Mouse (Mus musculus): ENCODE data around the gene Gm10273. TPM values are rescaled to one million over a fixed set of nuclear protein-coding genes. Genes with fewer than 3 reads are reported as not detected.

Gene Gm10273
- total and polyA plus RNA-seq, 3 experiments = 19.6 to 220 (median 29.6) TPM

GRCm38 (mm10) chr10:59402899-59403792 lies 7.7 kb downstream of the Gm10273 start, which contains the start of gene Pla2g12b:
Pla2g12b (plus strand) TSS chr10:59403660.
- no peak for TF ChIP-seq MAX (IDR thresholded peaks at IDR 0.05; ENCODE audit: low read length)
- no peak for TF ChIP-seq HCFC1 (IDR thresholded peaks at IDR 0.05; ENCODE audit: low read depth, low read length)
- TF ChIP-seq BHLHE40 (IDR thresholded peaks at IDR 0.05; ENCODE audit: low read depth, low read length) = no peak
- no peak for TF ChIP-seq ZC3H11A (IDR thresholded peaks at IDR 0.05; ENCODE audit: low read depth, low read length)
- TF ChIP-seq MAFK (IDR thresholded peaks at IDR 0.05; ENCODE audit: insufficient replicate concordance, low read length) = no peak
- no peak for TF ChIP-seq JUN (IDR thresholded peaks at IDR 0.05; ENCODE audit: insufficient read depth, low read depth, low read length)
- DNase-seq (ENCODE audit: extremely low read depth) = no peak
- Histone ChIP-seq H3K4me3 (replicated peaks in 1 of 3; ENCODE audit: low read depth in 2 of 3, low read length in 2 of 3, poor library complexity in 1 of 3) (no peak within 1 kb of the TSS), H3K9me3 (replicated peaks; ENCODE audit: low read length) (no peaks in the 10 kb centered on the region), H3K36me3 (replicated peaks in 1 of 2; ENCODE audit: control insufficient read depth in 1 of 2, insufficient read depth in 1 of 2, low read length in 1 of 2) (no peaks in the 10 kb centered on the region), H3K9ac (ENCODE audit: insufficient read depth, low read depth) (no peak within 1 kb of the TSS), H3K27me3 (replicated peaks) (no peaks in the 10 kb centered on the region), H3K79me2 (replicated peaks; ENCODE audit: control insufficient read depth, extremely low read depth, insufficient read depth, poor library complexity, severe bottlenecking) (no peaks in the 10 kb centered on the region), H3K27ac (ENCODE audit: insufficient read depth, low read depth) (no peak within 1 kb of the TSS), H3K4me1 (ENCODE audit: control insufficient read depth in 1 of 2, insufficient read depth in 2 of 2) (peaks cover 0 to 5% of the 10 kb centered on the region in 2 experiments; a peak in 2 of 4 replicates), H3K4me2 (ENCODE audit: insufficient read depth, low read depth, poor library complexity, severe bottlenecking) (no peak within 1 kb of the TSS)
- dilution Hi-C loops (cut with MboI; ENCODE audit: extremely low pct_ligation_motif_present, extremely low pct_unique_long_range_greater_than_20kb, low sequenced_read_pairs) = no loop called here
- in situ Hi-C loops (cut with MboI; ENCODE audit: low pct_ligation_motif_present, low pct_unique_long_range_greater_than_20kb, low sequenced_read_pairs) = no loop called here

- peaks cover 3 to 11% of the 10 kb centered on the region in 2 experiments; a peak in 3 of 4 replicates for H3K4me1 ChIP-seq (ENCODE audit: control insufficient read depth in 1 of 2, insufficient read depth in 2 of 2)
- no peak overlapping the region for H3K4me3 ChIP-seq (replicated peaks in 1 of 3; ENCODE audit: low read depth in 2 of 3, low read length in 2 of 3, poor library complexity in 1 of 3)
- no peaks in the 10 kb centered on the region for H3K27me3 ChIP-seq (replicated peaks)
- no peak for TF ChIP-seq ZNF384 (IDR thresholded peaks at IDR 0.05; ENCODE audit: low read depth, low read length)
- no peak for TF ChIP-seq RAD21 (IDR thresholded peaks at IDR 0.05; ENCODE audit: low read depth, low read length)
- TF ChIP-seq BHLHE40 (IDR thresholded peaks at IDR 0.05; ENCODE audit: low read depth, low read length) = no peak
- no peak for TF ChIP-seq ZKSCAN1 (IDR thresholded peaks at IDR 0.05; ENCODE audit: borderline replicate concordance, low read depth, low read length)
- TF ChIP-seq ELF1 (IDR thresholded peaks at IDR 0.05; ENCODE audit: low read depth, low read length) = no peak
- TF ChIP-seq KAT2A (IDR thresholded peaks at IDR 0.05; ENCODE audit: insufficient replicate concordance, low read length) = no peak
- TF ChIP-seq CHD2 (IDR thresholded peaks at IDR 0.05; ENCODE audit: low read length) = no peak
- TF ChIP-seq CHD1 (IDR thresholded peaks at IDR 0.05; ENCODE audit: low read depth, low read length) = no peak
- no peak for TF ChIP-seq JUN (IDR thresholded peaks at IDR 0.05; ENCODE audit: insufficient read depth, low read depth, low read length)
- TF ChIP-seq MAX (IDR thresholded peaks at IDR 0.05; ENCODE audit: low read length) = no peak
- H3K79me2 ChIP-seq (replicated peaks; ENCODE audit: control insufficient read depth, extremely low read depth, insufficient read depth, poor library complexity, severe bottlenecking) = no peaks in the 10 kb centered on the region
- H3K4me2 ChIP-seq (ENCODE audit: insufficient read depth, low read depth, poor library complexity, severe bottlenecking) = no peak overlapping the region
- in situ Hi-C loops (cut with MboI; ENCODE audit: low pct_ligation_motif_present, low pct_unique_long_range_greater_than_20kb, low sequenced_read_pairs) = no loop called here
- no peaks in the 10 kb centered on the region for H3K36me3 ChIP-seq (replicated peaks in 1 of 2; ENCODE audit: control insufficient read depth in 1 of 2, insufficient read depth in 1 of 2, low read length in 1 of 2)
- H3K9me3 ChIP-seq (replicated peaks; ENCODE audit: low read length) = no peaks in the 10 kb centered on the region
- H3K27ac ChIP-seq (ENCODE audit: insufficient read depth, low read depth) = no peak overlapping the region
- H3K9ac ChIP-seq (ENCODE audit: insufficient read depth, low read depth) = no peak overlapping the region
- DNase-seq (ENCODE audit: extremely low read depth) = no peak
- dilution Hi-C loops (cut with MboI; ENCODE audit: extremely low pct_ligation_motif_present, extremely low pct_unique_long_range_greater_than_20kb, low sequenced_read_pairs) = no loop called here
Observed at GRCm38 (mm10) chr10:59403793-59404149, 8.3 kb downstream of the Gm10273 start.

Data from CH12.LX (cell line).